Mouse (Mus musculus): ENCODE results near the gene Olfr996.

DNA sequence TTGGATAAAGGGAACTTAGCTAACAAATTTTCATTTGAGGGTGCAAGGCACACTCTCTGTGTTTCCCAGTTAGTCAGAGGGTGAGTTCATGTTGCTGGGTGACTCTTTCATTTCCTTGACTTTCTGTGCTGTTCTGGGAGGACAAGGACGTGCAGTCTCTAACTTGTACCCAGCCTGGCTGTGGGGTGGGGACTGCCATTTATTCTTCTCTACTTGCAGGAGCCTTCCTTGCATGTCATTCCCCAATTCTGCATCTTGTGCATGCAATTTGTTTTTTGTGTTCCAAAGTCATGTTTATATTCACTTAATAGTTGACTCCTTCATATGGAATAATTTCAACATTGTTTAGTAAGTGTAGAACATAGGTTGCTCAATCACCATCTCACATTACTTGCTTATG, 24.2 kb upstream of the Olfr996 start:
- TF ChIP-seq POLR2A (IDR thresholded peaks at IDR 0.05; ENCODE audit: insufficient read depth, low read depth, low read length) (no peak), CTCF (IDR thresholded peaks at IDR 0.05) (no peak), EP300 (IDR thresholded peaks at IDR 0.05; ENCODE audit: insufficient read depth, low read depth, low read length) (no peak)
